Mouse (Mus musculus) C2C12 (cell line): ENCODE data around the gene Grrp1.

Experiments used
- CTCF ChIP-seq: IDR thresholded peaks from one replicate; pipeline ENCODE4 v1.5.1; 2011; ENCODE audit not compliant: control insufficient read depth, insufficient read depth, insufficient read length
- MAX ChIP-seq: IDR thresholded peaks from one replicate; pipeline ENCODE4 v1.6.1; 2011; ENCODE audit warnings: mild to moderate bottlenecking, control low read depth
- USF1 ChIP-seq: IDR thresholded peaks from one replicate; pipeline ENCODE4 v1.6.1; 2011; ENCODE audit warnings: low read depth, mild to moderate bottlenecking, control low read depth, moderate library complexity

DNA sequence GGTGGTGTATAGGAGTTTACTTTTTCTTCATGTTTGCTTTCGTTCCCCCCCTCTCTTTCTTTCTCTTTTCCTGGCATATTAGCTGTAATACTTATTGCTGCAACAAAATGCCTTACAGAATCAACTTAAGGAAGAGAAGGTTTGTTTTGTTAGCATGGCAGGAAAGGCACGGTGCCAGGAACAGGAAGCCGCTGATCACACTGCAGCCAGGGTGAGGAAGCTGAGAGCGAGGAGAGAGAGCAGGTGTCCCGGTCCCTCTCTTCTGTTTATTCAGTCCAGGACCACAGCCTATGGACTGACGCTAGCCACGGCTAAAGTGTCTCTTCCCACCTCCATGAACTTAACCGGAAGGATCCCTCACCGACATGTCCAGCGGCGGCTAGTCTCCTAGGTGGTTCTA is 4.4 kb upstream of the Grrp1 start:
- TF ChIP-seq CTCF (no peak), MAX (no peak), USF1 (no peak)
